Mouse (Mus musculus): ENCODE data around the gene Cldn8. TPM values are rescaled to one million over a fixed set of nuclear protein-coding genes. Genes with fewer than 3 reads are reported as not detected.

Gene Cldn8
- polyA plus RNA-seq, 1 experiment: 0.19 TPM

DNA sequence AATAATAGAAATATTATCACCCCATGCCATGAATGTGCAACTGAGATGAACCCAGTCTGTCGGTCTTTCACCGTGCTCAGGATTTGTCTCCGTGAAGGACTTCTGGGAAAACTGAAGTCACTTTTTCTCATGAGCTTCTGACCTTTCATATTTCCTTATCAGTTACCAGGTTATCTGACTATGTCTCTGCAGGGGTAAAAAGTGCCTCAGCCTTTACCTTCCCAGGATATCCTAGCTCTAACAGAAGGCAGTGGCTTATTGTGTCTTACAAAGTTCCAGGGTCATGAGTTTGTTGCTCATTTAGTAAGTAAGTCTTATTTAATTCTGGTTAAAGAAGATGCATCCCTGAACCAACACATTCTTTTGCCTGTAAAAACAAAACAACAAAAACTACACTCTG lies 6.7 kb upstream of the Cldn8 start:
- Histone ChIP-seq H3K4me3 (ENCODE audit: control insufficient read depth, insufficient read depth, low read length) (no peak overlapping the region), H3K4me1 (replicated peaks; ENCODE audit: control insufficient read depth, insufficient read depth, low read length) (no peaks in the 10 kb centered on the region), H3K27ac (ENCODE audit: control insufficient read depth, insufficient read depth, low read length) (no peak overlapping the region), H3K36me3 (ENCODE audit: control insufficient read depth, insufficient read depth, low read length) (no peaks in the 10 kb centered on the region), H3K27me3 (ENCODE audit: control insufficient read depth, insufficient read depth, low read length) (no peaks in the 10 kb centered on the region)
- 94% methylated on average over 3 of the region's 3 CpGs for WGBS
- TF ChIP-seq CTCF (IDR thresholded peaks at IDR 0.05; ENCODE audit: borderline replicate concordance, control insufficient read depth, extremely low read depth, insufficient read depth, low read length, poor library complexity): no peak
- DNase-seq: no peak

DNA sequence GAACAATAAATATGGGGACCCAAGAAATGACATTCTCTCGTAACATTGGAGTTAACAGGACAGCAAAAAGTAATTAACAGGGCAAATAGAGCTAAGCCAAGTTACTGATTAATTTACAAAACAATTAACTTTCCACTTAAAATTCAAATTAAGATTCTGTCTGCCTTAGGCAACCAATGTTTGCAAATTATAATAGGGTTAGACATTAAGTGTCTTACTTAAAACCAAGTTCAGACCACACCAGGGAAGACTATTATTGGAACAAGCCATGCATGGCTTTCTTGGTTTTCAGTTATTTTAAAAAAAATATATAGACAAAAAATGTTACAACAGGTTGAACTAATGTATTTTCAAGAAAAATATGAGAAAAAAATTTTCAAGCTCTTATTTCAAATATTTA lies 6.1 kb upstream of the Cldn8 start:
- WGBS: 87% methylated on average over 1 of the region's 1 CpGs
- TF ChIP-seq CTCF (IDR thresholded peaks at IDR 0.05; ENCODE audit: borderline replicate concordance, control insufficient read depth, extremely low read depth, insufficient read depth, low read length, poor library complexity): no peak
- TF ChIP-seq POLR2A (IDR thresholded peaks at IDR 0.05; ENCODE audit: control insufficient read depth, extremely low read depth, insufficient read depth, low read length, poor library complexity): no peak
- no peaks in the 10 kb centered on the region for H3K4me1 ChIP-seq (replicated peaks; ENCODE audit: control insufficient read depth, insufficient read depth, low read length)
- no peak overlapping the region for H3K27ac ChIP-seq (ENCODE audit: control insufficient read depth, insufficient read depth, low read length)
- H3K4me3 ChIP-seq (ENCODE audit: control insufficient read depth, insufficient read depth, low read length): no peak overlapping the region
- H3K36me3 ChIP-seq (ENCODE audit: control insufficient read depth, insufficient read depth, low read length): no peaks in the 10 kb centered on the region
- DNase-seq: no peak
- no peaks in the 10 kb centered on the region for H3K27me3 ChIP-seq (ENCODE audit: control insufficient read depth, insufficient read depth, low read length)

DNA sequence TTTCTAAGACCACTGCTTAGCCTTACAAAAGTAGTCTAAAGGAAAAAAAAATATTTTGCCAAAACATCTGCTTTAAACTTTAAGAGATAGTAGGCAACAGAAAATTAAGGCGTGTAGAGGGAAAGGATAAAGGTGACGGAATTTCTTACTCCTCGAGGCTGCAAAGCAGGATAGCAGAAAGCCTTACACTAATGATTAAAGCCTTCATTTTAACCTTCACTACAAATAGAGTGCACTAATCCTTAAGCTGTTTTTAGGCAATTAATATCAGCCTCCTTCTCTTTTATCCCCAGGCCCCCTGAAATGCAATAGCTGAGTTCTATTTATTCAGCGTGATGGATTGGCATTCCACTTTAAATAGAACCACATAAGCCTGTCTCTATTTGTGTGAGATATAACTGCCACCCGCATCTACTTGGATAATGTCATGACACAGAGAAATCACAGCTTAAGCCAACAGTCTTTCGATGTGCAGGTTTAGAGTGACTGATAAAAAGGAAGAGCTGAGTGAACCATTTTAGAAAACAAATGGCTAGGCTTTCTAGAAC lies 1.3 kb downstream of the Cldn8 start:
- H3K27me3 ChIP-seq (ENCODE audit: control insufficient read depth, insufficient read depth, low read length): no peaks in the 10 kb centered on the region
- no peak overlapping the region for H3K27ac ChIP-seq (ENCODE audit: control insufficient read depth, insufficient read depth, low read length)
- 89% methylated on average over 6 of the region's 6 CpGs for WGBS
- H3K4me3 ChIP-seq (ENCODE audit: control insufficient read depth, insufficient read depth, low read length): no peak overlapping the region
- H3K4me1 ChIP-seq (replicated peaks; ENCODE audit: control insufficient read depth, insufficient read depth, low read length): no peaks in the 10 kb centered on the region
- no peak for TF ChIP-seq POLR2A (IDR thresholded peaks at IDR 0.05; ENCODE audit: control insufficient read depth, extremely low read depth, insufficient read depth, low read length, poor library complexity)
- TF ChIP-seq CTCF (IDR thresholded peaks at IDR 0.05; ENCODE audit: borderline replicate concordance, control insufficient read depth, extremely low read depth, insufficient read depth, low read length, poor library complexity): no peak
- DNase-seq: no peak
- H3K36me3 ChIP-seq (ENCODE audit: control insufficient read depth, insufficient read depth, low read length): no peaks in the 10 kb centered on the region

DNA sequence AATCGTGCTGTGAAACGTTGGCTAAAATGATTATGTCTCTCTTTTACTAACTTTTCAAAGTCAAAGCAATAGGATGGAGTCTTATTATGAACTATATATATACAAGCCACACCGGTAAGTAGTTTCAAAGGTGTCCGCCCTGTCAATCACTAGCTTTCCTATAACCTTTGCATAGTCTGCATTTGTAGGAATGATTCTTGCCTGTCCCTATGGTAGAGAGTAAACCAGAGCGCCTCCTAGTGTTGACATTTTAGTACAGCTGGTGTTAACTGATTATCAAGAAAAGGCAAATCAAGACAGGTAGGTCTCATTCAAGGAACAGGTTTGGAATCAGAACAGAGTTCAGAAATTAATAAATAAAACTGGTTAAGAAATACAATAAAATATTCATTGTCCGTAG lies 20.5 kb downstream of the Cldn8 start:
- H3K4me1 ChIP-seq (replicated peaks; ENCODE audit: control insufficient read depth, insufficient read depth, low read length): no peaks in the 10 kb centered on the region
- DNase-seq: no peak
- H3K36me3 ChIP-seq (ENCODE audit: control insufficient read depth, insufficient read depth, low read length): no peaks in the 10 kb centered on the region
- WGBS: 59% methylated on average over 6 of the region's 6 CpGs
- no peaks in the 10 kb centered on the region for H3K27me3 ChIP-seq (ENCODE audit: control insufficient read depth, insufficient read depth, low read length)
- H3K27ac ChIP-seq (ENCODE audit: control insufficient read depth, insufficient read depth, low read length): no peak overlapping the region
- TF ChIP-seq CTCF (IDR thresholded peaks at IDR 0.05; ENCODE audit: borderline replicate concordance, control insufficient read depth, extremely low read depth, insufficient read depth, low read length, poor library complexity) (no peak), POLR2A (IDR thresholded peaks at IDR 0.05; ENCODE audit: control insufficient read depth, extremely low read depth, insufficient read depth, low read length, poor library complexity) (no peak)
- no peak overlapping the region for H3K4me3 ChIP-seq (ENCODE audit: control insufficient read depth, insufficient read depth, low read length)

DNA sequence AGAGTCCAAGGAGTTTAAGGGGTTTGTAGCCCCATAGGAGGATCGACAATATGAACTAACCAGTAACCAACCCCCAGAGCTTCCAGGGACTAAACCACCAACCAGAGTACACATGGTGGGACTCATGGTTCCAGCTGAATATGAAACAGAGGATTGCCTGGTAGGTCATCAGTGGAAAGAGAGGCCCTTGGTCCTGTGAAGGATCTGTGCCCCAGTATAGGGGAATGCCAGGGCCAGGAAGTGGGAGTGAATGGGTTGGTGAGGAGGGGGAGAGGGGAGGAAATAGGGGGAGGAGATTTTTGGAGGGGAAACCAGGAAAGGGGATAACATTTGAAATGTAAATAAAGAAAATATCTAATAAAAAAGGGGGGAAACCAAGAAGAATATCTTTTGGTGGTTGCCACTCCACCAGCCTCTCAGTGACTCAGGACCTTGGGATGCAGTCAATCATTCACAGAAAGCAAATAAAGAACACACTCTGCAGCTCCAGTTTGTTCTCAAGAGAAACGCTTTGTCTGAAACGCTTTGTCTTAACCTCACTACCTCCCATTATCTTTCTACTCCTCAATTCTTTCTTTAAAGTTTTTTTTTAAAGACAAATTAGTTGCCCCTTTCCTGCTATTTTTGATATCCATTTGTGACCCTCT lies 23.0 kb downstream of the Cldn8 start:
- no peaks in the 10 kb centered on the region for H3K4me1 ChIP-seq (replicated peaks; ENCODE audit: control insufficient read depth, insufficient read depth, low read length)
- 72% methylated on average over 3 of the region's 3 CpGs for WGBS
- H3K27me3 ChIP-seq (ENCODE audit: control insufficient read depth, insufficient read depth, low read length): no peaks in the 10 kb centered on the region
- no peak overlapping the region for H3K4me3 ChIP-seq (ENCODE audit: control insufficient read depth, insufficient read depth, low read length)
- TF ChIP-seq CTCF (IDR thresholded peaks at IDR 0.05; ENCODE audit: borderline replicate concordance, control insufficient read depth, extremely low read depth, insufficient read depth, low read length, poor library complexity): no peak
- no peak for TF ChIP-seq POLR2A (IDR thresholded peaks at IDR 0.05; ENCODE audit: control insufficient read depth, extremely low read depth, insufficient read depth, low read length, poor library complexity)
- H3K36me3 ChIP-seq (ENCODE audit: control insufficient read depth, insufficient read depth, low read length): no peaks in the 10 kb centered on the region
- H3K27ac ChIP-seq (ENCODE audit: control insufficient read depth, insufficient read depth, low read length): no peak overlapping the region
- no peak for DNase-seq

DNA sequence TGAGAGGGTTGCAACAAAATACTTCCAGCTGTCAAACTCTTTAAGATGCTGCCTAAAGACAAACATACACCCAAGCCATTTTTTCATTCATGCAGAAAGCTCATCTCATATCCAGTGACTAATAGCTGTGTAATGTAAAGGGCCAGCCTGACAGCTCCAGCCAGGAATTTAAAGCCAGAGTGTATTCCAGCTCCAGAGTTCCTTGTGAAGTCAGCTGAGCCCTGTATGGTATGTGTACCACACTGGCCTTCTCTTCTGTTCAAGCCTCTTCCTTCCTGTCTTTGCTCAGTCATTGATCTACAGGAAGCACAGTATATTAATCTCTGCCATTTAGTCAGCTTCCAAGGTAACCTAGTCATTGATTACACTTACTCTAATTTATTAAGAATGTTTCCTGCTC lies 51.6 kb downstream of the Cldn8 start:
- no peak overlapping the region for H3K27ac ChIP-seq (ENCODE audit: control insufficient read depth, insufficient read depth, low read length)
- DNase-seq: no peak
- H3K4me1 ChIP-seq (replicated peaks; ENCODE audit: control insufficient read depth, insufficient read depth, low read length): no peaks in the 10 kb centered on the region
- TF ChIP-seq POLR2A (IDR thresholded peaks at IDR 0.05; ENCODE audit: control insufficient read depth, extremely low read depth, insufficient read depth, low read length, poor library complexity) (no peak), CTCF (IDR thresholded peaks at IDR 0.05; ENCODE audit: borderline replicate concordance, control insufficient read depth, extremely low read depth, insufficient read depth, low read length, poor library complexity) (no peak)
- no peaks in the 10 kb centered on the region for H3K36me3 ChIP-seq (ENCODE audit: control insufficient read depth, insufficient read depth, low read length)
- no peaks in the 10 kb centered on the region for H3K27me3 ChIP-seq (ENCODE audit: control insufficient read depth, insufficient read depth, low read length)
- no peak overlapping the region for H3K4me3 ChIP-seq (ENCODE audit: control insufficient read depth, insufficient read depth, low read length)

Other genes starting within 250 kb of the Cldn8 start
- gene Cldn17, start 56.2 kb downstream of the Cldn8 start, polyA plus RNA-seq (2012; rRNA removed): not detected in 2 replicates
- gene Krtap24-1, start 49.1 kb upstream of the Cldn8 start, polyA plus RNA-seq (2012; rRNA removed): not detected in 2 replicates
- 0.31 TPM in 1 of 2 replicates, not detected in the other for gene 2310079G19Rik, start 64.5 kb upstream of the Cldn8 start, polyA plus RNA-seq (2012; rRNA removed)
- not detected in 2 replicates for gene Krtap26-1, start 84.6 kb upstream of the Cldn8 start, polyA plus RNA-seq (2012; rRNA removed)
- not detected in 2 replicates for gene Krtap27-1, start 108.5 kb upstream of the Cldn8 start, polyA plus RNA-seq (2012; rRNA removed)
- not detected in 2 replicates for gene 2310061N02Rik, start 144.8 kb upstream of the Cldn8 start, polyA plus RNA-seq (2012; rRNA removed)
- not detected in 2 replicates for gene Krtap13-1, start 165.7 kb upstream of the Cldn8 start, polyA plus RNA-seq (2012; rRNA removed)
- not detected in 2 replicates for gene Krtap13, start 188.5 kb upstream of the Cldn8 start, polyA plus RNA-seq (2012; rRNA removed)
- gene 2310034C09Rik, start 195.7 kb upstream of the Cldn8 start, polyA plus RNA-seq (2012; rRNA removed): not detected in 2 replicates
- not detected in 2 replicates for gene 2310057N15Rik, start 211.0 kb upstream of the Cldn8 start, polyA plus RNA-seq (2012; rRNA removed)
- not detected in 2 replicates for gene Gm5965, start 214.7 kb upstream of the Cldn8 start, polyA plus RNA-seq (2012; rRNA removed)
- not detected in 2 replicates for gene Gm20741, start 249.0 kb upstream of the Cldn8 start, polyA plus RNA-seq (2012; rRNA removed)

Measured in thymus, adult 2 months (tissue).